Mouse (Mus musculus) midbrain, embryonic 10.5 days (tissue): Measurements from ENCODE around the gene Bhlhb9. TPM values are rescaled to one million over a fixed set of nuclear protein-coding genes. Genes with fewer than 3 reads are reported as not detected.
"Not testable (repeated sequence)": the region's sequence is repeated elsewhere in the genome, so short reads cannot be mapped to it uniquely, and the experiment has no call there.

Experiments
- DNase-seq: peaks from one replicate; pipeline ENCODE4 v3.0.0-alpha.2; 2017; ENCODE audit warnings: low spot score
- H3K27ac ChIP-seq: fragments of 300-500 bp; sonication (generic); replicated peaks from 2 replicates; pipeline ENCODE4 v1.5.1; 2016; ENCODE audit warnings: mild to moderate bottlenecking
- H3K27me3 ChIP-seq: fragments of 300-500 bp; sonication (generic); 2 replicates; pipeline ENCODE4 v1.6.1; 2016; ENCODE audit warnings: low read depth, mild to moderate bottlenecking; ENCODE audit not compliant: poor library complexity, severe bottlenecking
- H3K36me3 ChIP-seq: fragments of 300-500 bp; sonication (generic); 2 replicates; pipeline ENCODE4 v1.6.1; 2016; ENCODE audit warnings: mild to moderate bottlenecking, moderate library complexity
- H3K4me1 ChIP-seq: fragments of 300-500 bp; sonication (generic); 2 replicates; pipeline ENCODE4 v1.6.1; 2016
- H3K4me3 ChIP-seq: fragments of 300-500 bp; sonication (generic); 2 replicates; pipeline ENCODE4 v1.5.1; 2016; ENCODE audit warnings: mild to moderate bottlenecking, moderate library complexity
- H3K9me3 ChIP-seq: fragments of 300-500 bp; sonication (generic); replicated peaks from 2 replicates; pipeline ENCODE4 v1.6.1; 2016; ENCODE audit warnings: mild to moderate bottlenecking
- WGBS: fragments of 180-500 bp; shearing (Covaris S2); methylation state at CpG from one replicate; pipeline ENCODE4 v1.1.7; 2016; 5-methylcytosine and 5-hydroxymethylcytosine counted together
- polyA plus RNA-seq: library from polyadenylated mRNA; unstranded; fragments of >200 nt; fragmentation: Nextera tagmentation; extraction: Ambion mirVana; gene quantifications from 2 replicates; pipeline ENCODE4 v1.2.1, GENCODE M21; 2016

Bhlhb9 gene
- polyA plus RNA-seq, result 46.6 and 54.3 TPM in 2 replicates

GRCm38 (mm10) chrX:135797212-135797644 is at the start of gene Bhlhb9:
Gene Bhlhb9 (plus strand): TSS chrX:135797594.
- not testable (repeated sequence) for H3K9me3 ChIP-seq, H3K4me1 ChIP-seq
- Histone ChIP-seq H3K36me3 (peaks cover 34% of the 10 kb centered on the region), H3K4me3 (peak within 1 kb of the TSS; percentile 65), H3K27me3 (peaks cover 15% of the 10 kb centered on the region), H3K27ac (peak within 1 kb of the TSS; percentile 81)
- 34% methylated on average over 4 of the region's 5 CpGs for WGBS
- peak; percentile 35 for DNase-seq

GRCm38 (mm10) chrX:135752832-135753231 is 44.6 kb upstream of the Bhlhb9 start:
- Histone ChIP-seq H3K36me3 (peaks cover 27% of the 10 kb centered on the region), H3K4me1 (no peaks in the 10 kb centered on the region), H3K27me3 (peaks cover 12% of the 10 kb centered on the region; the same call in 1 of the 2 replicates), H3K27ac (no peak overlapping the region), H3K4me3 (no peak overlapping the region), H3K9me3 (no peaks in the 10 kb centered on the region)
- WGBS, result 0% methylated on average over 2 of the region's 2 CpGs
- DNase-seq, result peak; percentile 57

GRCm38 (mm10) chrX:135761707-135762106 is 35.7 kb upstream of the Bhlhb9 start:
- DNase-seq, result no peak
- Histone ChIP-seq H3K4me1 (no peaks in the 10 kb centered on the region), H3K36me3 (peaks cover 18% of the 10 kb centered on the region)

GRCm38 (mm10) chrX:135768043-135768548 is 29.3 kb upstream of the Bhlhb9 start:
- 0 out of 2 replicates have a peak, but pooled peaks cover 4% of the 10 kb centered on the region for H3K36me3 ChIP-seq
- H3K27me3 ChIP-seq, result peaks cover 21% of the 10 kb centered on the region; the same call in 1 of the 2 replicates
- 88% methylated on average over 2 of the region's 3 CpGs for WGBS
- no peak for DNase-seq
- no peaks in the 10 kb centered on the region for H3K9me3 ChIP-seq
- no peaks in the 10 kb centered on the region for H3K4me1 ChIP-seq
- H3K4me3 ChIP-seq, result no peak overlapping the region
- H3K27ac ChIP-seq, result no peak overlapping the region

More at GRCm38 (mm10) chrX:135761707-135762106, 35.7 kb upstream of the Bhlhb9 start:
- Histone ChIP-seq H3K9me3 (no peaks in the 10 kb centered on the region), H3K27ac (no peak overlapping the region), H3K27me3 (peaks cover 29% of the 10 kb centered on the region; the same call in 1 of the 2 replicates), H3K4me3 (no peak overlapping the region)

GRCm38 (mm10) chrX:135768565-135768964 is 28.8 kb upstream of the Bhlhb9 start:
- DNase-seq, result no peak
- peaks cover 21% of the 10 kb centered on the region; the same call in 1 of the 2 replicates for H3K27me3 ChIP-seq
- no peaks in the 10 kb centered on the region for H3K36me3 ChIP-seq
- H3K4me1 ChIP-seq, result no peaks in the 10 kb centered on the region
- WGBS, result 89% methylated on average over 2 of the region's 2 CpGs
- no peak overlapping the region for H3K4me3 ChIP-seq
- no peak overlapping the region for H3K27ac ChIP-seq
- H3K9me3 ChIP-seq, result no peaks in the 10 kb centered on the region

GRCm38 (mm10) chrX:135791536-135791935 is 5.9 kb upstream of the Bhlhb9 start:
- no peak overlapping the region for H3K27ac ChIP-seq
- no peak for DNase-seq
- H3K4me1 ChIP-seq, result 0 out of 2 replicates have a peak, but pooled peaks cover under 1% of the 10 kb centered on the region
- no peaks in the 10 kb centered on the region for H3K9me3 ChIP-seq
- H3K4me3 ChIP-seq, result no peak overlapping the region
- peaks cover 23% of the 10 kb centered on the region for H3K27me3 ChIP-seq
- H3K36me3 ChIP-seq, result no peaks in the 10 kb centered on the region

GRCm38 (mm10) chrX:135792326-135792725 is 5.1 kb upstream of the Bhlhb9 start:
- H3K27ac ChIP-seq, result no peak overlapping the region
- WGBS, result 79% methylated on average over 6 of the region's 6 CpGs
- H3K4me1 ChIP-seq, result 0 out of 2 replicates have a peak, but pooled peaks cover 2% of the 10 kb centered on the region
- H3K27me3 ChIP-seq, result peaks cover 19% of the 10 kb centered on the region; the same call in 1 of the 2 replicates
- no peaks in the 10 kb centered on the region for H3K9me3 ChIP-seq
- no peak for DNase-seq
- no peaks in the 10 kb centered on the region for H3K36me3 ChIP-seq
- H3K4me3 ChIP-seq, result no peak overlapping the region

GRCm38 (mm10) chrX:135795591-135796304 is 1.6 kb upstream of the Bhlhb9 start:
- Histone ChIP-seq H3K27ac (peak overlapping the region; percentile 81), H3K36me3 (peaks cover 21% of the 10 kb centered on the region), H3K4me3 (peak overlapping the region; percentile 65)
- not testable (repeated sequence) for H3K9me3 ChIP-seq, H3K27me3 ChIP-seq, H3K4me1 ChIP-seq
- 14% methylated on average over 23 of the region's 27 CpGs for WGBS
- peak; percentile 61 for DNase-seq

- 23% methylated on average over 25 of the region's 26 CpGs for WGBS
- Histone ChIP-seq H3K36me3 (peaks cover 29% of the 10 kb centered on the region), H3K27ac (peak overlapping the region; percentile 81), H3K4me3 (peak overlapping the region; percentile 65)
- peak; percentile 29 for DNase-seq
- not testable (repeated sequence) for H3K27me3 ChIP-seq, H3K4me1 ChIP-seq, H3K9me3 ChIP-seq
Observed at GRCm38 (mm10) chrX:135796305-135797211, 836 bp upstream of the Bhlhb9 start.

- no peak overlapping the region for H3K4me3 ChIP-seq
- peaks cover 29% of the 10 kb centered on the region for H3K36me3 ChIP-seq
- H3K9me3 ChIP-seq, result no peaks in the 10 kb centered on the region
- 82% methylated on average over 3 of the region's 3 CpGs for WGBS
- DNase-seq, result no peak
- H3K27ac ChIP-seq, result no peak overlapping the region
- H3K27me3 ChIP-seq, result peaks cover 12% of the 10 kb centered on the region; the same call in 1 of the 2 replicates
- H3K4me1 ChIP-seq, result no peaks in the 10 kb centered on the region
Observed at GRCm38 (mm10) chrX:135804149-135804548, 6.8 kb downstream of the Bhlhb9 start.

- 10% methylated on average over 1 of the region's 1 CpGs for WGBS
- H3K36me3 ChIP-seq, result peaks cover 13% of the 10 kb centered on the region
- no peaks in the 10 kb centered on the region for H3K4me1 ChIP-seq
- no peak overlapping the region for H3K27ac ChIP-seq
- no peaks in the 10 kb centered on the region for H3K9me3 ChIP-seq
- no peak for DNase-seq
- peaks cover 12% of the 10 kb centered on the region; the same call in 1 of the 2 replicates for H3K27me3 ChIP-seq
- H3K4me3 ChIP-seq, result no peak overlapping the region
Observed at GRCm38 (mm10) chrX:135805780-135806179, 8.4 kb downstream of the Bhlhb9 start.

GRCm38 (mm10) chrX:135835896-135836295 is 38.5 kb downstream of the Bhlhb9 start:
- DNase-seq, H3K4me3 ChIP-seq, H3K4me1 ChIP-seq, H3K27ac ChIP-seq, H3K36me3 ChIP-seq, H3K9me3 ChIP-seq: not testable (repeated sequence)
- H3K27me3 ChIP-seq, result peaks cover 13% of the 10 kb centered on the region; the same call in 1 of the 2 replicates
- WGBS, result 55% methylated on average over 1 of the region's 1 CpGs
